Mouse (Mus musculus) MEL (cell line): ENCODE measurements around the gene Pde4dip. TPM values are rescaled to one million over a fixed set of nuclear protein-coding genes. Genes with fewer than 3 reads are reported as not detected.

Source experiments
- DNase-seq: peaks from one replicate; pipeline ENCODE4 v3.0.0; 2011; ENCODE audit warnings: low read depth, low spot score
- H3K27ac ChIP-seq: 2 replicates; pipeline ENCODE4 v1.5.1; 2012; ENCODE audit warnings: low read depth, mild to moderate bottlenecking, control low read depth, low read length, moderate library complexity; ENCODE audit not compliant: control insufficient read depth
- H3K27me3 ChIP-seq, 2 experiments: fragments of 150-350 bp in 1 of 2; sonication (generic) in 1 of 2; 2 replicates each; pipeline ENCODE4 v1.6.1; 2012; ENCODE audit warnings: low read length in 2 of 2, mild to moderate bottlenecking in 2 of 2, improper control_type of control experiment in 1 of 2, moderate library complexity in 1 of 2; ENCODE audit not compliant: insufficient read depth in 2 of 2, control insufficient read depth in 1 of 2
- H3K36me3 ChIP-seq, 2 experiments: 2 replicates each; pipeline ENCODE4 v1.6.1; 2012 to 2014; ENCODE audit warnings: low read length in 2 of 2, improper control_type of control experiment in 1 of 2, inconsistent platforms in 1 of 2, mild to moderate bottlenecking in 1 of 2; ENCODE audit not compliant: insufficient read depth in 2 of 2, control insufficient read depth in 1 of 2
- H3K4me1 ChIP-seq, 2 experiments: fragments of 150-350 bp in 1 of 2; sonication (generic) in 1 of 2; 2 replicates each; pipeline ENCODE4 v1.6.1; 2012; ENCODE audit warnings: low read length in 2 of 2, improper control_type of control experiment in 1 of 2, mild to moderate bottlenecking in 1 of 2; ENCODE audit not compliant: insufficient read depth in 2 of 2, control insufficient read depth in 1 of 2
- H3K4me3 ChIP-seq, 2 experiments: fragments of 150-350 bp in 1 of 2; sonication (generic) in 1 of 2; 2 replicates each; pipeline ENCODE4 v1.5.1; 2012; ENCODE audit warnings: low read depth in 2 of 2, low read length in 2 of 2, mild to moderate bottlenecking in 2 of 2, moderate library complexity in 2 of 2, control low read depth in 1 of 2, improper control_type of control experiment in 1 of 2; ENCODE audit not compliant: control insufficient read depth in 1 of 2, insufficient read depth in 1 of 2
- H3K79me2 ChIP-seq: 2 replicates; pipeline ENCODE4 v1.6.1; 2012; ENCODE audit warnings: mild to moderate bottlenecking, low read length, moderate library complexity; ENCODE audit not compliant: control insufficient read depth, poor library complexity, insufficient read depth
- H3K9ac ChIP-seq: 2 replicates; pipeline ENCODE4 v1.6.1; 2012; ENCODE audit warnings: low read depth, mild to moderate bottlenecking, control low read depth, low read length, moderate library complexity; ENCODE audit not compliant: control insufficient read depth, poor library complexity, severe bottlenecking
- H3K9me3 ChIP-seq: fragments of 150-350 bp; sonication (generic); replicated peaks from 2 replicates; pipeline ENCODE4 v1.6.1; 2012; ENCODE audit warnings: mild to moderate bottlenecking, low read length, improper control_type of control experiment, moderate library complexity; ENCODE audit not compliant: insufficient read depth
- BHLHE40 ChIP-seq: IDR thresholded peaks from 2 replicates; pipeline ENCODE4 v1.6.1; 2012; ENCODE audit warnings: low read depth, mild to moderate bottlenecking, inconsistent platforms, low read length, improper control_type of control experiment, borderline replicate concordance
- CHD1 ChIP-seq: IDR thresholded peaks from 2 replicates; pipeline ENCODE4 v1.6.1; 2012; ENCODE audit warnings: low read depth, mild to moderate bottlenecking, inconsistent platforms, low read length, improper control_type of control experiment
- CTCF ChIP-seq, 3 experiments: IDR thresholded peaks in 2 of 3; conservative IDR thresholded peaks in 1 of 3; 2 replicates each; pipeline ENCODE4 v1.5.1; 2011 to 2012; ENCODE audit warnings: low read length in 3 of 3, low read depth in 2 of 3, mild to moderate bottlenecking in 2 of 3, improper control_type of control experiment in 1 of 3, inconsistent platforms in 1 of 3, mixed read lengths in 1 of 3, moderate library complexity in 1 of 3; ENCODE audit not compliant: control insufficient read depth in 1 of 3, insufficient read depth in 1 of 3, poor library complexity in 1 of 3, severe bottlenecking in 1 of 3
- ELF1 ChIP-seq: IDR thresholded peaks from 2 replicates; pipeline ENCODE4 v1.6.1; 2014; ENCODE audit warnings: low read depth, mild to moderate bottlenecking, inconsistent platforms, low read length, improper control_type of control experiment, moderate library complexity
- EP300 ChIP-seq, 2 experiments: IDR thresholded peaks; 2 replicates each; pipeline ENCODE4 v1.6.1; 2011; ENCODE audit warnings: improper control_type of control experiment in 2 of 2, low read length in 2 of 2, low read depth in 1 of 2, mild to moderate bottlenecking in 1 of 2
- HCFC1 ChIP-seq: IDR thresholded peaks from 2 replicates; pipeline ENCODE4 v1.6.1; 2012; ENCODE audit warnings: low read depth, mild to moderate bottlenecking, inconsistent platforms, low read length, improper control_type of control experiment, moderate library complexity
- JUND ChIP-seq: IDR thresholded peaks from 2 replicates; pipeline ENCODE4 v1.6.1; 2011; ENCODE audit warnings: low read depth, mild to moderate bottlenecking, improper control_type of control experiment, low read length
- MAFK ChIP-seq: IDR thresholded peaks from 2 replicates; pipeline ENCODE4 v1.6.1; 2011; ENCODE audit warnings: low read depth, mild to moderate bottlenecking, low read length, improper control_type of control experiment, borderline replicate concordance
- MAZ ChIP-seq: IDR thresholded peaks from 2 replicates; pipeline ENCODE4 v1.6.1; 2012; ENCODE audit warnings: low read depth, mild to moderate bottlenecking, inconsistent platforms, low read length, improper control_type of control experiment
- MEF2A ChIP-seq: IDR thresholded peaks from 2 replicates; pipeline ENCODE4 v1.6.1; 2014; ENCODE audit warnings: low read depth, mild to moderate bottlenecking, inconsistent platforms, low read length, improper control_type of control experiment; ENCODE audit not compliant: poor library complexity, insufficient replicate concordance, severe bottlenecking; ENCODE audit errors: extremely low read depth
- MXI1 ChIP-seq: IDR thresholded peaks from 2 replicates; pipeline ENCODE4 v1.6.1; 2011; ENCODE audit warnings: mild to moderate bottlenecking, low read depth, low read length, improper control_type of control experiment
- MYC ChIP-seq: IDR thresholded peaks from 2 replicates; pipeline ENCODE4 v1.6.1; 2011; ENCODE audit warnings: low read depth, mild to moderate bottlenecking, low read length, improper control_type of control experiment, moderate library complexity
- NELFE ChIP-seq: IDR thresholded peaks from 2 replicates; pipeline ENCODE4 v1.6.1; 2011; ENCODE audit warnings: low read depth, low read length, improper control_type of control experiment
- NRF1 ChIP-seq: IDR thresholded peaks from 2 replicates; pipeline ENCODE4 v1.6.1; 2014; ENCODE audit warnings: low read depth, mild to moderate bottlenecking, inconsistent platforms, low read length, improper control_type of control experiment, moderate library complexity; ENCODE audit not compliant: poor library complexity, insufficient read depth, severe bottlenecking
- POLR2AphosphoS2 ChIP-seq: IDR thresholded peaks from 2 replicates; pipeline ENCODE4 v1.6.1; 2011; ENCODE audit warnings: low read length, improper control_type of control experiment
- POLR2AphosphoS5 ChIP-seq: IDR thresholded peaks from 2 replicates; pipeline ENCODE4 v1.6.1; 2012; ENCODE audit warnings: low read depth, borderline replicate concordance, mild to moderate bottlenecking, inconsistent platforms, low read length, moderate library complexity, mixed read lengths
- RAD21 ChIP-seq: IDR thresholded peaks from 2 replicates; pipeline ENCODE4 v1.6.1; 2011; ENCODE audit warnings: mild to moderate bottlenecking, low read depth, low read length, improper control_type of control experiment
- RCOR1 ChIP-seq: IDR thresholded peaks from 2 replicates; pipeline ENCODE4 v1.6.1; 2012; ENCODE audit warnings: low read depth, mild to moderate bottlenecking, inconsistent platforms, low read length, improper control_type of control experiment
- SIN3A ChIP-seq: IDR thresholded peaks from 2 replicates; pipeline ENCODE4 v1.6.1; 2012; ENCODE audit warnings: low read length, improper control_type of control experiment, inconsistent platforms
- SMC3 ChIP-seq: IDR thresholded peaks from 2 replicates; pipeline ENCODE4 v1.6.1; 2011; ENCODE audit warnings: low read depth, low read length, improper control_type of control experiment
- TAL1 ChIP-seq: IDR thresholded peaks from 2 replicates; pipeline ENCODE4 v1.6.1; 2012; ENCODE audit warnings: mild to moderate bottlenecking, inconsistent platforms, low read length, moderate library complexity, mixed read lengths
- TCF12 ChIP-seq: IDR thresholded peaks from 2 replicates; pipeline ENCODE4 v1.6.1; 2014; ENCODE audit warnings: low read depth, mild to moderate bottlenecking, inconsistent platforms, low read length, improper control_type of control experiment, moderate library complexity
- UBTF ChIP-seq: IDR thresholded peaks from 2 replicates; pipeline ENCODE4 v1.6.1; 2012; ENCODE audit warnings: low read depth, mild to moderate bottlenecking, inconsistent platforms, low read length, improper control_type of control experiment, moderate library complexity, borderline replicate concordance; ENCODE audit not compliant: insufficient read depth
- USF1 ChIP-seq: IDR thresholded peaks from 2 replicates; pipeline ENCODE4 v1.6.1; 2014; ENCODE audit warnings: low read depth, mild to moderate bottlenecking, inconsistent platforms, low read length, improper control_type of control experiment, moderate library complexity
- USF2 ChIP-seq, 2 experiments: IDR thresholded peaks; 2 replicates each; pipeline ENCODE4 v1.6.1; 2011 to 2012; ENCODE audit warnings: improper control_type of control experiment in 2 of 2, low read length in 2 of 2, borderline replicate concordance in 1 of 2, inconsistent platforms in 1 of 2, low read depth in 1 of 2, mild to moderate bottlenecking in 1 of 2; ENCODE audit not compliant: insufficient read depth in 1 of 2
- ZC3H11A ChIP-seq: IDR thresholded peaks from 2 replicates; pipeline ENCODE4 v1.6.1; 2012; ENCODE audit warnings: low read depth, mild to moderate bottlenecking, inconsistent platforms, low read length, improper control_type of control experiment
- ZNF384 ChIP-seq: IDR thresholded peaks from 2 replicates; pipeline ENCODE4 v1.6.1; 2012; ENCODE audit warnings: low read depth, mild to moderate bottlenecking, inconsistent platforms, low read length, improper control_type of control experiment
- polyA plus RNA-seq, 2 experiments: library from polyadenylated mRNA; stranded (reverse) in 1 of 2; unstranded in 1 of 2; fragments of >175 nt in 1 of 2; fragments of >200 nt in 1 of 2; gene quantifications; 2 replicates each; pipeline versions ENCODE4 v1.2.1 to v1.2.4; 2012; ENCODE audit warnings: low replicate concordance in 2 of 2, low read depth in 1 of 2; ENCODE audit not compliant: insufficient read length in 2 of 2, insufficient read depth in 1 of 2, missing spikeins in 1 of 2
- total RNA-seq: library from RNA; depleted of rRNA; stranded (reverse); fragments of 300-350 nt; gene quantifications from 2 replicates; pipeline ENCODE4 v1.2.3, GENCODE M21; 2012

Pde4dip gene
- total and polyA plus RNA-seq, 3 experiments = 47.6 to 52.4 TPM; not detected in 1

DNA sequence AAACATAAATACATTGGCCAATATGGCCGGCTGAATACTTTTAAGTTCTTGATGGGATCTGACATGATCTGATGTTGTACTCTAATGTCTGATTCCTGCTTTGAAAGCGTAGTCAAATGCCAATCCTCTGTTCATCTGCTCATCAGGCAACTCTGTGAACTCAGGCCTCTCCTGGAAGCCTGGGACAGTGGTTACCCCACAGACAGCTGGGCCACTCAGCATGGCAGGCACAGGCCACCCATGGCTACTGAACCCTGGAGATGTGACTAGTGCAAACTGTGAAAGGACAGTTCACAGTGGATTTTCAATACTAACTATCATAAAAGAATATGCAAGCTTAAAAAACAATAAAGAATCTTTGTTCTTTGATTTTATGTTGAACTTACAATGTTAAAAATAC, 85.6 kb downstream of the Pde4dip start:
- no peaks in the 10 kb centered on the region for H3K79me2 ChIP-seq
- H3K27me3 ChIP-seq = no peaks in the 10 kb centered on the region
- no peaks in the 10 kb centered on the region for H3K9me3 ChIP-seq
- no peak overlapping the region for H3K4me3 ChIP-seq
- TF ChIP-seq POLR2AphosphoS5 (no peak), RAD21 (no peak), NELFE (no peak), NRF1 (no peak), TCF12 (no peak), MAFK (no peak), TAL1 (no peak), MEF2A (no peak), MXI1 (no peak), POLR2AphosphoS2 (no peak), MYC (no peak), MAZ (no peak), CHD1 (no peak), UBTF (no peak), ELF1 (no peak), BHLHE40 (no peak), USF2 (IDR thresholded peaks at IDR 0.05; ENCODE audit: borderline replicate concordance in 1 of 2, insufficient read depth in 1 of 2, low read depth in 1 of 2, low read length in 2 of 2) (no peak)
- peaks cover 7 to 15% of the 10 kb centered on the region in 2 experiments; a peak in 3 of 4 replicates for H3K4me1 ChIP-seq
- H3K9ac ChIP-seq = no peak overlapping the region
- no peak overlapping the region for H3K27ac ChIP-seq
- DNase-seq = no peak
- H3K36me3 ChIP-seq = peaks cover 0 to 8% of the 10 kb centered on the region in 2 experiments; a peak in 2 of 4 replicates

DNA sequence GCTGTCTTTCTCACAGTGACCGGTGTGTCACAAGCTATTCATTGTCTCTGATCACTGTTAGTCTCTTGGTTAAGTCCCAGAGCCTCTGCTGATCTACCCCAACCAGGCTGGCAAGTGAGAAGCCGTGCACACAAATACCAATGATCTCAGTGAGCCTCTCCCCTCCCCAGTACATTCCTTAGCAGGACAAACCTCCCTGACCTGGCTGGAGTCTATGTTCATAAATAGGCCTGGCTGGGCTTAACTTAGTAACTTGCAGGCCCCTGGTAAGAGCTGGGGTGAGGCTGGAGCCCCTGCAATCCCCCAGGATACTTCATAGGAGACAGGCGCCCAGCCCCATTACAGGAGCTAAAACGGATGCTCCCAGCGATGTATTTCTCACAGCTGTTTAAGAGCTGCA, 86.2 kb downstream of the Pde4dip start:
- no peak for TF ChIP-seq EP300 (IDR thresholded peaks at IDR 0.05; ENCODE audit: low read depth in 1 of 2, low read length in 2 of 2)
- no peak for TF ChIP-seq SIN3A
- no peak for TF ChIP-seq POLR2AphosphoS5
- TF ChIP-seq MEF2A = no peak
- TF ChIP-seq ELF1 = no peak
- TF ChIP-seq SMC3 = no peak
- TF ChIP-seq ZNF384 = no peak
- TF ChIP-seq JUND = no peak
- no peak for TF ChIP-seq MAFK
- no peak for TF ChIP-seq RCOR1
- no peak for TF ChIP-seq CTCF (IDR thresholded peaks at IDR 0.05 in 2 of 3, conservative IDR thresholded peaks at IDR 0.05 in 1 of 3; ENCODE audit: control insufficient read depth in 1 of 3, insufficient read depth in 1 of 3, low read depth in 2 of 3, low read length in 3 of 3, poor library complexity in 1 of 3, severe bottlenecking in 1 of 3)
- no peak for TF ChIP-seq ZC3H11A
- no peak for TF ChIP-seq MYC
- TF ChIP-seq HCFC1 = no peak
- no peak for TF ChIP-seq USF1
- no peak for DNase-seq
- no peak overlapping the region for H3K27ac ChIP-seq

More for the DNA sequence above, 86.2 kb downstream of the Pde4dip start:
- Histone ChIP-seq H3K79me2 (no peaks in the 10 kb centered on the region), H3K36me3 (peaks cover 0 to 8% of the 10 kb centered on the region in 2 experiments; a peak in 2 of 4 replicates), H3K9me3 (no peaks in the 10 kb centered on the region), H3K27me3 (no peaks in the 10 kb centered on the region), H3K4me1 (peaks cover 7 to 15% of the 10 kb centered on the region in 2 experiments; a peak in 3 of 4 replicates), H3K4me3 (no peak overlapping the region), H3K9ac (no peak overlapping the region)
